Mouse (Mus musculus) layer of hippocampus, adult 9-11 months (tissue): ENCODE measurements around the gene C1qtnf1.

Experiments
- DNase-seq: peaks from one replicate; pipeline ENCODE4 v3.0.0; 2022

C1qtnf1 gene

GRCm38 (mm10) chr11:118438665-118439414, 10.8 kb downstream of the C1qtnf1 start:
- no peak for DNase-seq

- DNase-seq: no peak
Observed at GRCm38 (mm10) chr11:118442691-118443090, 14.7 kb downstream of the C1qtnf1 start.

- DNase-seq: no peak
Observed at GRCm38 (mm10) chr11:118443201-118443970, 15.4 kb downstream of the C1qtnf1 start.

GRCm38 (mm10) chr11:118445843-118446242, 17.8 kb downstream of the C1qtnf1 start:
- peak; percentile 64 for DNase-seq

- no peak for DNase-seq
Observed at GRCm38 (mm10) chr11:118447346-118447745, 19.3 kb downstream of the C1qtnf1 start.

- no peak for DNase-seq
Observed at GRCm38 (mm10) chr11:118448385-118448784, 20.4 kb downstream of the C1qtnf1 start.

- DNase-seq: no peak
Observed at GRCm38 (mm10) chr11:118451211-118451610, 23.2 kb downstream of the C1qtnf1 start.

GRCm38 (mm10) chr11:118452955-118453354, 25.0 kb downstream of the C1qtnf1 start:
- no peak for DNase-seq

GRCm38 (mm10) chr11:118453886-118454671, 26.1 kb downstream of the C1qtnf1 start:
- DNase-seq: no peak

- no peak for DNase-seq
Observed at GRCm38 (mm10) chr11:118455788-118456187, 27.8 kb downstream of the C1qtnf1 start.

GRCm38 (mm10) chr11:118456937-118457336, 28.9 kb downstream of the C1qtnf1 start:
- peak; percentile 91 for DNase-seq

- peak; percentile 75 for DNase-seq
Observed at GRCm38 (mm10) chr11:118459051-118459450, 31.0 kb downstream of the C1qtnf1 start.

GRCm38 (mm10) chr11:118459536-118459935, 31.5 kb downstream of the C1qtnf1 start:
- peak; percentile 55 for DNase-seq

GRCm38 (mm10) chr11:118460280-118460679, 32.3 kb downstream of the C1qtnf1 start:
- no peak for DNase-seq

- no peak for DNase-seq
Observed at GRCm38 (mm10) chr11:118467441-118468035, 39.5 kb downstream of the C1qtnf1 start.

GRCm38 (mm10) chr11:118469509-118470160, 41.6 kb downstream of the C1qtnf1 start:
- no peak for DNase-seq

- no peak for DNase-seq
Observed at GRCm38 (mm10) chr11:118470234-118470966, 42.4 kb downstream of the C1qtnf1 start.

- no peak for DNase-seq
Observed at GRCm38 (mm10) chr11:118471676-118472075, 43.7 kb downstream of the C1qtnf1 start.

- no peak for DNase-seq
Observed at GRCm38 (mm10) chr11:118473161-118473560, 45.2 kb downstream of the C1qtnf1 start.

- no peak for DNase-seq
Observed at GRCm38 (mm10) chr11:118473842-118474500, 46.0 kb downstream of the C1qtnf1 start.

GRCm38 (mm10) chr11:118475496-118476083, 47.6 kb downstream of the C1qtnf1 start:
- no peak for DNase-seq
